Mouse (Mus musculus) liver, embryonic 16.5 days (tissue): Measurements from ENCODE around the gene Tcam1. TPM values are rescaled to one million over a fixed set of nuclear protein-coding genes. Genes with fewer than 3 reads are reported as not detected.

Experiments used
- ATAC-seq: fragments of 200-750 bp; cut with Nextera tagmentation; 2 replicates; pipeline ENCODE4 v1.8.0; 2017; ENCODE audit warnings: low read depth, mild to moderate bottlenecking, moderate number of reproducible peaks, moderate library complexity
- H3K27ac ChIP-seq: fragments of 300-500 bp; sonication (generic); 2 replicates; pipeline ENCODE4 v1.5.1; 2014; ENCODE audit warnings: mild to moderate bottlenecking, low read length
- H3K27me3 ChIP-seq: fragments of 300-500 bp; sonication (generic); 2 replicates; pipeline ENCODE4 v1.6.1; 2014; ENCODE audit warnings: low read depth, low read length, mixed read lengths; ENCODE audit not compliant: control insufficient read depth, insufficient read depth
- H3K36me3 ChIP-seq: fragments of 300-500 bp; sonication (generic); 2 replicates; pipeline ENCODE4 v1.6.1; 2014; ENCODE audit warnings: mild to moderate bottlenecking; ENCODE audit not compliant: control insufficient read depth, insufficient read depth
- H3K4me1 ChIP-seq: fragments of 300-500 bp; sonication (generic); 2 replicates; pipeline ENCODE4 v1.6.1; 2014; ENCODE audit warnings: low read depth, low read length, mixed read lengths; ENCODE audit not compliant: control insufficient read depth
- H3K4me2 ChIP-seq: fragments of 300-500 bp; sonication (generic); 2 replicates; pipeline ENCODE4 v1.6.1; 2014; ENCODE audit warnings: low read depth, low read length, mixed read lengths
- H3K4me3 ChIP-seq: fragments of 300-500 bp; sonication (generic); 2 replicates; pipeline ENCODE4 v1.5.1; 2014; ENCODE audit warnings: low read depth, mild to moderate bottlenecking, low read length
- H3K9ac ChIP-seq: fragments of 300-500 bp; sonication (generic); 2 replicates; pipeline ENCODE4 v1.6.1; 2014; ENCODE audit warnings: low read depth, low read length
- H3K9me3 ChIP-seq: fragments of 300-500 bp; sonication (generic); replicated peaks from 2 replicates; pipeline ENCODE4 v1.6.1; 2016; ENCODE audit warnings: low read length; ENCODE audit not compliant: control insufficient read depth
- WGBS: fragments of 180-500 bp; shearing (Covaris S2); extraction: QIAGEN DNeasy Blood & Tissue Kit; methylation state at CpG from one replicate; pipeline ENCODE4 v1.1.7; 2014; ENCODE audit not compliant: insufficient replicate concordance; 5-methylcytosine and 5-hydroxymethylcytosine counted together
- polyA plus RNA-seq: library from polyadenylated mRNA; unstranded; fragments of >200 nt; fragmentation: Nextera tagmentation; extraction: Ambion mirVana; gene quantifications from 2 replicates; pipeline ENCODE4 v1.2.1, GENCODE M21; 2015

Gene Tcam1
- polyA plus RNA-seq, 1 experiment from 2014 or later = 0.13 TPM

DNA sequence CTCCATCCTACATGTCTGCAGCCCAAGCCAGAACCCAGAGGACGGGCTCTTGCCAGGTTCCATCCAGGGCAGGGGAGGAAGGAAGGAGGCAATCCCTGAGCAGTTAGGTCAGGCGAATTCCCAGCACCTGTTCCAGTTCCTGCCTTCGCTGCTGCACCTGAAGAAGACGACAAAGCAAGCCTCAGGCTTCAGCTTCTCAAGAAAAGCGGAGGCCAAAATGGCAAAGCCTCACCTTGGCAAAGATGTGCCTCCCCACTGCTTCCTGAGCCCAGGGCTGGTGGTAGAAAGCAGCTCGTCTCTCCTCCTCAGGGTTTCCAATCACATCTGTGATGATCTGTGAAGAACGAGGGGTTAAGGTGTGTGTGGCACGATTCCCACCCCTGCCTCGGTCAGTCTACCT, 12.5 kb upstream of the Tcam1 start:
- no peak overlapping the region for H3K27ac ChIP-seq
- H3K4me3 ChIP-seq = no peak overlapping the region
- no peak overlapping the region for H3K9ac ChIP-seq
- H3K27me3 ChIP-seq = no peaks in the 10 kb centered on the region
- no peak for ATAC-seq
- no peak overlapping the region for H3K4me2 ChIP-seq
- 78% methylated on average over 9 of the region's 9 CpGs for WGBS
- peaks cover 10% of the 10 kb centered on the region for H3K4me1 ChIP-seq
- H3K9me3 ChIP-seq = no peaks in the 10 kb centered on the region
- peaks cover 65% of the 10 kb centered on the region for H3K36me3 ChIP-seq

- Histone ChIP-seq H3K4me1 (peaks cover 16% of the 10 kb centered on the region), H3K36me3 (peaks cover 63% of the 10 kb centered on the region), H3K4me3 (no peak overlapping the region), H3K4me2 (no peak overlapping the region), H3K27ac (no peak overlapping the region), H3K27me3 (no peaks in the 10 kb centered on the region), H3K9ac (no peak overlapping the region), H3K9me3 (no peaks in the 10 kb centered on the region)
- 85% methylated on average over 15 of the region's 15 CpGs for WGBS
- ATAC-seq = no peak
Measured at GRCm38 (mm10) chr11:106264988-106265387, 11.5 kb upstream of the Tcam1 start.

DNA sequence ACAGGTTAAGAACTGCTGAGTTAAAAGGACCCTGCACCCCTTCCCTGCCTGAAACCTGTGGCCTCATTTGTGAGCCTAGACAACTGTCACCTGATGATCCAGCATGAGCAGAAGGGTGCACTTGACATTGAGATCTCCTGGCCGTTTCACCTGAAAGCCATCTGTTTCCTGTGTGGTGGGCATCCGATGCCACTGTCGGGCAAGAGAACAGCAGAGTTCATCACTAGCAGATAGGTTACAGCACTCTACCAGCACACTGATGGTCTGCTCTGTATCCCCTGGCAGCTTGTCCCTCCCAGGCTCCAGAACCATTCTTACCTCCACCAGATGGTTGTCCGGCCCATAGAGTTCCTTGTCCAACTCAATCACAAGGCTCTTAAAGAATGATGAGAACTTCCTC, 10.9 kb upstream of the Tcam1 start:
- WGBS = 73% methylated on average over 4 of the region's 4 CpGs

DNA sequence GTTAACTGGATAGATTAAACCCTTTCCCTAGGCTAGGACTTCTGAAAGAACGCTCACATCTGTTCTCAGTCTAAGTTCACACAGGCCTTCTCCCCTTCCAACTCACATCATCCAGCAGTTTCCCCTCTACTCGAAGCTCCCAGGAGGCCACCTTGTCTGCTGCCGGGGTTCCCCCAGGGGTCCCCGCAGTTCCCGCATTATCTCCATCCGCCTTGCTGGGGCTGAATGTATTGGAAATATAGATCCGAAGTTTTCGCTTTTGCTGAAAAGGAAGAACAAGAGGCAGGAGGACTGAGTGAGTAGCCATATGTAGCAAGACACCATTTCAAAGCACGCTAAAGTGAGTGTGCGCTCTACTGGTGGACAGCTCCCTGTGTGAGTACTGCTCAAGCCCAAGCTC, 10.0 kb upstream of the Tcam1 start:
- Histone ChIP-seq H3K4me3 (no peak overlapping the region), H3K4me2 (no peak overlapping the region), H3K4me1 (peaks cover 27% of the 10 kb centered on the region), H3K9ac (no peak overlapping the region), H3K9me3 (no peaks in the 10 kb centered on the region), H3K27me3 (no peaks in the 10 kb centered on the region), H3K36me3 (peaks cover 56% of the 10 kb centered on the region), H3K27ac (no peak overlapping the region)
- ATAC-seq = no peak
- WGBS = 87% methylated on average over 10 of the region's 10 CpGs

More for the DNA sequence above, 10.9 kb upstream of the Tcam1 start:
- H3K4me1 ChIP-seq = peaks cover 22% of the 10 kb centered on the region
- H3K27me3 ChIP-seq = no peaks in the 10 kb centered on the region
- ATAC-seq = no peak
- no peaks in the 10 kb centered on the region for H3K9me3 ChIP-seq
- no peak overlapping the region for H3K9ac ChIP-seq
- H3K36me3 ChIP-seq = peaks cover 63% of the 10 kb centered on the region
- no peak overlapping the region for H3K4me2 ChIP-seq
- no peak overlapping the region for H3K4me3 ChIP-seq
- H3K27ac ChIP-seq = no peak overlapping the region

- no peaks in the 10 kb centered on the region for H3K27me3 ChIP-seq
- peaks cover 30% of the 10 kb centered on the region for H3K4me1 ChIP-seq
- no peak overlapping the region for H3K4me3 ChIP-seq
- no peak overlapping the region for H3K4me2 ChIP-seq
- WGBS = 79% methylated on average over 15 of the region's 15 CpGs
- no peak overlapping the region for H3K27ac ChIP-seq
- no peaks in the 10 kb centered on the region for H3K9me3 ChIP-seq
- no peak for ATAC-seq
- peaks cover 46% of the 10 kb centered on the region for H3K36me3 ChIP-seq
- no peak overlapping the region for H3K9ac ChIP-seq
Measured at GRCm38 (mm10) chr11:106267311-106267852, 9.1 kb upstream of the Tcam1 start.

DNA sequence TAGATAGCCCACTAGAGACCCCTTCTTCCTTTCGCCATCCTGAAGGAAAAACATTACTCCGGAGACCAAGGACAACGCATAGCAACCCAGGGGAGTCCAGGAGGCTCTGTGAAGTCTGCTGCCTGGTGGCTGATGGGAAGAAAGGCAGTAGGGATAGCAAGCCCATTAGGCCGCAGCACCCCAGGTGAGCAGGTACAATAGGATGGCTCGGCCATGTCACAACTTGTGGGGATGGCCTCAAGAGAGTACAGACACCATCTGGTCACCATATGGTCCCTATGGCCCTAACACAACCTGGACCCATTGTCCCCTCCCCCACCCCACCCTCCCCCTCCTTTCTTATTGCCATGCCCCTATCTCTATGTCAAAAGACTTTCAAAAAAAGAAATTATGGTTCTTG, 8.6 kb upstream of the Tcam1 start:
- Histone ChIP-seq H3K4me2 (no peak overlapping the region), H3K9ac (no peak overlapping the region)

DNA sequence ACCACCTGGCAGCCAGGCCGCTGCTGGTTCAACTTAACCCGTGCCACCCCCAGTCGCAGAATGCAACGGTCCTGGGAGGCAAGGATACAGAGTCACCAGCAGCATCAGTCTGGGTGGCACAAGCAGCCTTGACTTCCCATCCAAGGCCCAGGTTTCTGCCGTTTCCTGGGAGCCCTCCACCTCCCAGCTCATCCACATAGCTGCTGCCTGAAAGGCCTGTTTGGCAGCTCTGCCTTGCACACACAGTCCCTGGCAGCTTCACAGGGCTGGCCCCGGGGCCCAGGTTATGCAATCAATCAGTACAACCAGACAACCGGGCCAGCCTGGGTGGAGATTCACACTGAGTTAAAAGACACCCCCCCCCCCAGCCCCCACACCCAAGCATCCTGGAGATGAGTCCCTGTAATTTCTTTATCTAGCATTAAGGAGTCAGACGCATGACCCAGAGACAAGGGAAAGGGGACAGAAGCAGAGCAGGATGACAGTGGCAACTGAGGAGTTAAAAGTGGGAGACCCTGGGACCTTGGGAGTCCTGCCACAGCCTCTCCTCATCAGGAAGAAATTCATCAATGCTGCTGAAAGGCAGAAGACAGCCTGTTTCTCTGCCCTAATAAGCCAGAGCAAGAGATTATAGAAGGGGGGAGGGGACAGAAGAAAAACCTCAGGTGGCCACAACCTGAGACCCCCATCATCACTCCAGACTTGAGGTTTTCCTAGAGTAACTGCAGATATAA, 8.0 kb upstream of the Tcam1 start:
- Histone ChIP-seq H3K9ac (0 out of 2 replicates have a peak overlapping the region, but pooled peaks have one; percentile 23), H3K4me2 (no peak overlapping the region), H3K4me3 (no peak overlapping the region), H3K27me3 (no peaks in the 10 kb centered on the region), H3K4me1 (peaks cover 34% of the 10 kb centered on the region), H3K9me3 (no peaks in the 10 kb centered on the region), H3K36me3 (peaks cover 35% of the 10 kb centered on the region), H3K27ac (no peak overlapping the region)
- ATAC-seq = no peak
- WGBS = 62% methylated on average over 8 of the region's 8 CpGs

More for the DNA sequence above, 8.6 kb upstream of the Tcam1 start:
- no peak for ATAC-seq
- Histone ChIP-seq H3K36me3 (peaks cover 42% of the 10 kb centered on the region), H3K27me3 (no peaks in the 10 kb centered on the region), H3K27ac (no peak overlapping the region), H3K4me3 (no peak overlapping the region), H3K4me1 (peaks cover 30% of the 10 kb centered on the region), H3K9me3 (no peaks in the 10 kb centered on the region)
- WGBS = 86% methylated on average over 5 of the region's 5 CpGs

GRCm38 (mm10) chr11:106269060-106269431, 7.4 kb upstream of the Tcam1 start:
- 41% methylated on average over 3 of the region's 3 CpGs for WGBS
- H3K4me3 ChIP-seq = no peak overlapping the region
- H3K4me2 ChIP-seq = no peak overlapping the region
- peaks cover 30% of the 10 kb centered on the region for H3K36me3 ChIP-seq
- H3K9ac ChIP-seq = peak overlapping the region; percentile 23; the same call in 1 of the 2 replicates
- H3K27ac ChIP-seq = no peak overlapping the region
- no peaks in the 10 kb centered on the region for H3K27me3 ChIP-seq
- ATAC-seq = no peak
- no peaks in the 10 kb centered on the region for H3K9me3 ChIP-seq
- H3K4me1 ChIP-seq = peaks cover 36% of the 10 kb centered on the region

DNA sequence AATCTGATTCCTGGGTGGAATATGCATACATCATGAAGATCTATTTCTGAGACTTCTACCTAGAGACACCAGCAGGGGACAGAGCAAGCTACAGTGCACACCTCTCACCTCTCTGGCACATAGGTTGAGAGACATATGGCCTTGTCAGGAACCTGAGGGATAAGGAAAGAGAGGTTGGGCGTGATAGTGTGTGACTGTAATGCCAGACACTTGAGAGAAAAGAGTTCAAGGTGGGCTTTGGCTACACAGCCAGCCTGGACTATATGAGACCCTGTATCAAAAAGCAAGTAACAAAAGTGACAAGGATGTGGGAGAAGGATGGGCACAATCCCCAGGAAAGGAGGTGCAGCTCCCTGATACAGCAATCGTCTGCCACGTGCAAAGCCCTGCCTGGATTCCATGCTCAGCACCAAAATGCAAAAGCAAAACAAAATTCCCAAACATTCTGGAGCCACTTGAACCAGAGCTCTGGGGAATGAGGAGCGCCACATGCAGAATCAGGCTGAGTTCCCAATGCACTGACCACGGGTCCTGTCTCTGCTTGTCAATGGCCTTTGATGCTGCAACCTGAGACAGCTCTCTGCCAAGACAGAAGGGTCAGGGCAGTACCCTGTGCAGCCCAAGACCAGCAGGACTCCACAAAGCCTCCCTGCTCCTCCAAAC, 5.2 kb upstream of the Tcam1 start:
- Histone ChIP-seq H3K4me1 (peaks cover 44% of the 10 kb centered on the region), H3K27me3 (no peaks in the 10 kb centered on the region), H3K4me3 (peak overlapping the region; percentile 93), H3K9ac (peak overlapping the region; percentile 90), H3K9me3 (no peaks in the 10 kb centered on the region), H3K36me3 (peaks cover 9% of the 10 kb centered on the region), H3K27ac (no peak overlapping the region), H3K4me2 (peak overlapping the region; percentile 67)
- no peak for ATAC-seq
- WGBS = 40% methylated on average over 5 of the region's 5 CpGs
